Mouse (Mus musculus) neural tube, embryonic 15.5 days (tissue): ENCODE results near the gene Kcnt2. TPM values are rescaled to one million over a fixed set of nuclear protein-coding genes. Genes with fewer than 3 reads are reported as not detected.

Experiments used
- ATAC-seq: fragments of 200-750 bp; cut with Nextera tagmentation; 2 replicates; pipeline ENCODE4 v1.8.0; 2017; ENCODE audit warnings: mild to moderate bottlenecking, moderate TSS enrichment, moderate library complexity; ENCODE audit not compliant: low FRiP score
- H3K27ac ChIP-seq: fragments of 300-500 bp; sonication (generic); replicated peaks from 2 replicates; pipeline ENCODE4 v1.5.1; 2015; ENCODE audit warnings: mild to moderate bottlenecking, inconsistent platforms
- H3K27me3 ChIP-seq: fragments of 300-500 bp; sonication (generic); replicated peaks from 2 replicates; pipeline ENCODE4 v1.6.1; 2015; ENCODE audit warnings: inconsistent platforms
- H3K36me3 ChIP-seq: fragments of 300-500 bp; sonication (generic); 2 replicates; pipeline ENCODE4 v1.6.1; 2015; ENCODE audit warnings: inconsistent platforms
- H3K4me1 ChIP-seq: fragments of 300-500 bp; sonication (generic); 2 replicates; pipeline ENCODE4 v1.6.1; 2015; ENCODE audit warnings: inconsistent platforms
- H3K4me2 ChIP-seq: fragments of 300-500 bp; sonication (generic); 2 replicates; pipeline ENCODE4 v1.6.1; 2015; ENCODE audit warnings: inconsistent platforms, mild to moderate bottlenecking, moderate library complexity
- H3K4me3 ChIP-seq: fragments of 300-500 bp; sonication (generic); replicated peaks from 2 replicates; pipeline ENCODE4 v1.5.1; 2015; ENCODE audit warnings: mild to moderate bottlenecking, inconsistent platforms
- H3K9ac ChIP-seq: fragments of 300-500 bp; sonication (generic); replicated peaks from 2 replicates; pipeline ENCODE4 v1.6.1; 2015; ENCODE audit warnings: mild to moderate bottlenecking, inconsistent platforms
- H3K9me3 ChIP-seq: fragments of 300-500 bp; sonication (generic); replicated peaks from 2 replicates; pipeline ENCODE4 v1.6.1; 2016; ENCODE audit warnings: inconsistent platforms
- WGBS: fragments of 180-500 bp; shearing (Covaris S2); methylation state at CpG from one replicate; pipeline ENCODE4 v1.1.7; 2015; ENCODE audit warnings: mixed read lengths; 5-methylcytosine and 5-hydroxymethylcytosine counted together
- polyA plus RNA-seq: library from polyadenylated mRNA; unstranded; fragments of >200 nt; fragmentation: Nextera tagmentation; extraction: Ambion mirVana; gene quantifications from 2 replicates; pipeline ENCODE4 v1.2.1, GENCODE M21; 2015

Kcnt2 gene
- 3.6 and 4.3 TPM in 2 replicates for polyA plus RNA-seq

DNA sequence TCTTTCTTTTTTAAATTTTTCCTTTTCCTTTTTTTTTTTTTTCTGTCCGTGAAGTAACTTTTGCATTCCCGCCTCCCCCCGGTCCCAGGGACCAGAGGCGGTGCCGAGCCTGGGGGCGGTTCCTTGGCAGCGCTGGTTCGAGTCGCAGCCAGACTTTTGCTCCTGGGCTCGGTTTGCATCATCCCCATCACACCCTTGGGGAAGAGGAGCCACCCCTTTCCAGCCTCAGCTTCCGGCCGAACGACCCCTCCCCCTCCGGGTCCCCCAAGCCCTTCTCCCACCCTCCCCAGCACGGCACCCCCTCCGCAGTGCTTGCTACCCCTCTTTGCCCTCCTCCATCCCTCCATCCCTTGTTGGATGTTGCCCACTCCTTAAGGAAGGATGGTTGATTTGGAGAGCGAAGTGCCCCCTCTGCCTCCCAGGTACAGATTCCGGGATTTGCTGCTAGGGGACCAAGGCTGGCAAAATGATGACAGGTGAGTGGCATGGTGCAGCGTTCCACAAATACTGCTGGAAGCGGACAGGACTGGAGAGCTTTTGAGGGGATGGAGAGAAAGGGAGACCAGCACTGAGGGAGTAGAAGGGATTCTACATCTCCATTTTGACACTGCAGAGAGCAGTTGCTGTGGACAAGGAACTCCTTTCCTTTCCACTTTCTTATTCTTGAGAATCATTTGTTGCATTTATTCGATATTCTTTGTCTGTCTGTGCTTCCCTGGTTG, at the start of gene Kcnt2:
Gene Kcnt2 (plus strand): TSS at position 283 of the 722 bp plus-strand sequence.
- peaks cover 10% of the 10 kb centered on the region; the same call in 1 of the 2 replicates for H3K4me1 ChIP-seq
- peak within 1 kb of the TSS; percentile 84 for H3K4me2 ChIP-seq
- H3K4me3 ChIP-seq, result peak within 1 kb of the TSS; percentile 59
- H3K36me3 ChIP-seq, result no peaks in the 10 kb centered on the region
- ATAC-seq, result peak; percentile 74
- H3K27me3 ChIP-seq, result no peaks in the 10 kb centered on the region
- under 1% methylated on average over 21 of the region's 21 CpGs for WGBS
- H3K27ac ChIP-seq, result peak within 1 kb of the TSS; percentile 48
- no peaks in the 10 kb centered on the region for H3K9me3 ChIP-seq
- H3K9ac ChIP-seq, result peak within 1 kb of the TSS; percentile 70

GRCm38 (mm10) chr1:140205329-140205728, 40.6 kb upstream of the Kcnt2 start:
- Histone ChIP-seq H3K27me3 (no peaks in the 10 kb centered on the region), H3K4me1 (no peaks in the 10 kb centered on the region), H3K27ac (no peak overlapping the region), H3K36me3 (no peaks in the 10 kb centered on the region), H3K4me3 (no peak overlapping the region), H3K4me2 (no peak overlapping the region), H3K9me3 (no peaks in the 10 kb centered on the region), H3K9ac (no peak overlapping the region)
- WGBS, result 80% methylated on average over 2 of the region's 2 CpGs
- ATAC-seq, result no peak

- Histone ChIP-seq H3K4me2 (no peak overlapping the region), H3K9ac (no peak overlapping the region), H3K27ac (no peak overlapping the region), H3K4me1 (no peaks in the 10 kb centered on the region), H3K27me3 (no peaks in the 10 kb centered on the region), H3K36me3 (no peaks in the 10 kb centered on the region), H3K4me3 (no peak overlapping the region), H3K9me3 (no peaks in the 10 kb centered on the region)
- WGBS, result 71% methylated on average over 3 of the region's 3 CpGs
- no peak for ATAC-seq
Measured at GRCm38 (mm10) chr1:140225221-140225620, 20.7 kb upstream of the Kcnt2 start.

DNA sequence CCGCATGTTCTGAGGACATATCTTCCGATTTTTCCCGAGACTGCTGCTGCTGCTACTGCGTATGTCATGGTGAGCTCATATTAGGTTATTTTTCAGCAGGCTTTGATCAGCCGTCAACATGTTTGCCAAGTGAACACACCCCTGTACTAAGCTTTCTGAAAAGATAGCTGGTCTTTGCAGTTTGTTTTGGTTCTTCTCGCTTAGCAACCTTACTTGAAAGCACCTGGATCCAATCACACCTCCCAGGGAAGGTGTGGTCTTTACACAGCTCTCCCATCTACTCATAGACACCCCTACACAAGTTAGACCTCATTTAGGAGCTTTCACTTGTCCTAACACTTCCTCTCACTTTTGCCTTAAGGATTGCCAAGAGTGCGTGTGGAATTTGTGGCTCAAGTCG, 19.3 kb upstream of the Kcnt2 start:
- Histone ChIP-seq H3K27ac (no peak overlapping the region), H3K4me1 (no peaks in the 10 kb centered on the region), H3K9me3 (no peaks in the 10 kb centered on the region), H3K4me3 (no peak overlapping the region), H3K27me3 (no peaks in the 10 kb centered on the region), H3K9ac (no peak overlapping the region), H3K36me3 (no peaks in the 10 kb centered on the region), H3K4me2 (no peak overlapping the region)
- ATAC-seq, result no peak
- 84% methylated on average over 8 of the region's 8 CpGs for WGBS

DNA sequence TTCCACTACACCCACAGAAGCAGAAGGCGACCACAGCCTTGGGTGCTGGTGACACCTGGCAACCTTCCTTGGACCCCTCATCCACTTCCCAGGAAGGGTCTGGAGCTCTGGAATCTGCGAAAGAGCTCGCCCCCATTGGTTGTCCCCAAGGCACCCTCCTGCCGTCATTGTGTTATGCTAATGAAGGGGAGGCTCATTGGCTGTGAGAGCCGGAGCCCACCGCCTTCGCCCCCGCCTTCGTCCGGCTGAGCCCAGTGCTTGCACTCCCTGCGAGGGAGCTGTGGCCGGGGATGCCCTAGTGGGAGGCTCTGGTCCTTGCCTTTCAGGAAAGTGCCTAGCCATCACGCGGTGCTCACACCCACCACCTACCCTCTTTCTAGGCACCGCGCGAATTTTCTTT, 493 bp upstream of the Kcnt2 start:
- ATAC-seq, result peak; percentile 97
- H3K9ac ChIP-seq, result peak overlapping the region; percentile 70
- peak overlapping the region; percentile 84 for H3K4me2 ChIP-seq
- no peaks in the 10 kb centered on the region for H3K9me3 ChIP-seq
- peaks cover 10% of the 10 kb centered on the region; the same call in 1 of the 2 replicates for H3K4me1 ChIP-seq
- no peaks in the 10 kb centered on the region for H3K36me3 ChIP-seq
- WGBS, result under 1% methylated on average over 17 of the region's 17 CpGs
- H3K4me3 ChIP-seq, result peak overlapping the region; percentile 59
- H3K27me3 ChIP-seq, result no peaks in the 10 kb centered on the region
- H3K27ac ChIP-seq, result no peak overlapping the region

DNA sequence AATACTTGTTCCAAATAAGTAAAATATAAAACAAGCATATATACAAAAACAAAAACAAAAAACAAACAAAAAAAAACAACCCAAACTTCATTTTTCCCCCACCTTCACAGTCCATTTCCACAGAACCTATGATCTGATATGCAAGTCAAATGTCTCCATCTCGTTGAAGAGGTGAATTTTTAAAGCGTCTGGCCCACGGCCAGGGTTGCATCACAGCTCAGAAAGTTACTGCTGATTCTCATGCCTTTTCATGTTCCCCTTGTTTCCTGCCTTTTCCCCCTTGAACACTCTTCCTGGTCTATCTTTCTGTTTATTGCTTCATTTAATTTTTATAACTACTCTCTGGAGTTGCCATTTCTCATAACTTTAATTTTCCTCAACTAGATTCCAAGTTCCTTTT, 18.7 kb downstream of the Kcnt2 start:
- Histone ChIP-seq H3K4me1 (no peaks in the 10 kb centered on the region), H3K9me3 (no peaks in the 10 kb centered on the region), H3K27me3 (no peaks in the 10 kb centered on the region), H3K4me2 (no peak overlapping the region), H3K4me3 (no peak overlapping the region), H3K27ac (no peak overlapping the region), H3K36me3 (no peaks in the 10 kb centered on the region), H3K9ac (no peak overlapping the region)
- WGBS, result 63% methylated on average over 3 of the region's 3 CpGs
- no peak for ATAC-seq

- H3K9ac ChIP-seq, result no peak overlapping the region
- H3K27me3 ChIP-seq, result no peaks in the 10 kb centered on the region
- no peak overlapping the region for H3K4me2 ChIP-seq
- no peaks in the 10 kb centered on the region for H3K9me3 ChIP-seq
- no peak overlapping the region for H3K27ac ChIP-seq
- no peak overlapping the region for H3K4me3 ChIP-seq
- H3K36me3 ChIP-seq, result no peaks in the 10 kb centered on the region
- no peaks in the 10 kb centered on the region for H3K4me1 ChIP-seq
- ATAC-seq, result no peak
- WGBS, result 78% methylated on average over 5 of the region's 5 CpGs
Measured at GRCm38 (mm10) chr1:140266047-140266446, 20.1 kb downstream of the Kcnt2 start.

GRCm38 (mm10) chr1:140266643-140267286, 20.8 kb downstream of the Kcnt2 start:
- no peaks in the 10 kb centered on the region for H3K36me3 ChIP-seq
- no peak overlapping the region for H3K4me2 ChIP-seq
- no peak overlapping the region for H3K9ac ChIP-seq
- H3K27ac ChIP-seq, result no peak overlapping the region
- no peaks in the 10 kb centered on the region for H3K4me1 ChIP-seq
- WGBS, result 30% methylated on average over 8 of the region's 8 CpGs
- no peaks in the 10 kb centered on the region for H3K27me3 ChIP-seq
- no peaks in the 10 kb centered on the region for H3K9me3 ChIP-seq
- H3K4me3 ChIP-seq, result no peak overlapping the region
- no peak for ATAC-seq

DNA sequence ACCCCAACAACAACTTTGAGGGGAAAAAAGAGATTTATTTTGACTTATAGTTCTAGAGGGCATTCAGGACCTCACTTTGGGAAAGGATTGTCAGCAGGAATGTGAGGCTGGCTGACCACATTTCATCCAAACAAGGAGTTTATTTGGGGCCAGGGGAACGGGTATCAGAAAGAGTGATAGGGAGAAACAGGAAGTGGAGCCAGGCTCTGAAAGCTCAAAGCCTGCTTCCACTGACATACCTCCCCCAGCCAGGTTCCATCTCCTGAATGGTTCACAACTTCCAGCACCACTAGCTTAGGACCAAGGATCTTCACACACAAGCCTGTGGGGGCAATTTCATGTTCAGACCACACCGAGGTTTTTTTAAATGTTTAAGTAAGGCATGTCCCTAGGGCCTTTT, 21.3 kb downstream of the Kcnt2 start:
- 43% methylated on average over 2 of the region's 2 CpGs for WGBS
- H3K4me3 ChIP-seq, result no peak overlapping the region

GRCm38 (mm10) chr1:140273624-140274023, 27.7 kb downstream of the Kcnt2 start:
- WGBS, result 86% methylated on average over 3 of the region's 3 CpGs
- Histone ChIP-seq H3K27me3 (no peaks in the 10 kb centered on the region), H3K4me1 (no peaks in the 10 kb centered on the region), H3K9me3 (no peaks in the 10 kb centered on the region), H3K4me3 (no peak overlapping the region), H3K9ac (no peak overlapping the region), H3K36me3 (no peaks in the 10 kb centered on the region), H3K4me2 (no peak overlapping the region), H3K27ac (no peak overlapping the region)
- no peak for ATAC-seq

More for the DNA sequence above, 21.3 kb downstream of the Kcnt2 start:
- H3K36me3 ChIP-seq, result no peaks in the 10 kb centered on the region
- H3K9me3 ChIP-seq, result no peaks in the 10 kb centered on the region
- no peak overlapping the region for H3K9ac ChIP-seq
- H3K4me1 ChIP-seq, result no peaks in the 10 kb centered on the region
- no peak overlapping the region for H3K27ac ChIP-seq
- H3K27me3 ChIP-seq, result no peaks in the 10 kb centered on the region
- no peak overlapping the region for H3K4me2 ChIP-seq
- no peak for ATAC-seq

DNA sequence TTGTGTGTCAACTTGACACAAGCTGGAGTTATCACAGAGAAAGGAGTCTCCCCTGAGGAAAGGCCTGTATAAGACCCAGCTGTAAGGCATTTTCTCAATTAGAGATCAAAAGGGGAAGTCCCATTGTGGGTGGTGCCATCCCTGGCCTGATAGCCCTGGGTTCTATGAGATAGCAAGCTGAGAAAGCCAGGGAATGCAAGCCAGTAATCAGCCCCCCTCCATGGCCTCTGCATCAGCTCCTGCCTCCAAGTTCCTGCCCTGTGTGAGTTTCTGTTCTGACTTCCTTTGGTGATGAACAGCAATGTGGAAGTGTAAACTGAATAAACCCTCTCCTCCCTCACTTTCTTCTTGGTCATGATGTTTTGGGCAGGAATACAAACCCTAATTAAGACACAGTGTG, 29.9 kb downstream of the Kcnt2 start:
- Histone ChIP-seq H3K27ac (no peak overlapping the region), H3K27me3 (no peaks in the 10 kb centered on the region), H3K4me2 (no peak overlapping the region), H3K4me3 (no peak overlapping the region), H3K9ac (no peak overlapping the region), H3K4me1 (no peaks in the 10 kb centered on the region), H3K36me3 (no peaks in the 10 kb centered on the region), H3K9me3 (no peaks in the 10 kb centered on the region)
- ATAC-seq, result no peak

DNA sequence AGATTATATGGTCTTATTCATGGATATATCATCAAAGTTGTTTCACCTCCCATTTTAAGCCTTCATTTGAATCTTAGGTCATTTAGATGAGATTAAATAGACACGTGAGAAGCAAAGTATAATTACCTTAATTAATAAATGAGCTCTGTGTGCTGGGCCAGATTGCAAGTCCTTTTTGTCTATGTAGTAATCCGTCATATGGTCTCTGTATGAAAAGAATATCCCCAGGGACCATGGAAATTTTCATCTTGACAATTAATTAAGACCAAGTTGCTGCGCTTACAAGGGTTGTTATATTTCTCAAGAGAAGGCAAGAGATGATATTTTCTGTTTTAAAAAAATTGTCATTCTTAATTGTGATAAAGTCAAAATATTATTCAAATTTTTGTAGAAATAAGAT, 47.2 kb downstream of the Kcnt2 start:
- no peak overlapping the region for H3K4me3 ChIP-seq
- H3K9ac ChIP-seq, result no peak overlapping the region
- H3K27ac ChIP-seq, result no peak overlapping the region
- H3K36me3 ChIP-seq, result no peaks in the 10 kb centered on the region
- H3K9me3 ChIP-seq, result no peaks in the 10 kb centered on the region
- no peaks in the 10 kb centered on the region for H3K4me1 ChIP-seq
- H3K4me2 ChIP-seq, result no peak overlapping the region
- 52% methylated on average over 3 of the region's 3 CpGs for WGBS
- no peak for ATAC-seq
- H3K27me3 ChIP-seq, result no peaks in the 10 kb centered on the region
